Mouse (Mus musculus) olfactory bulb, adult 2 months (tissue): ENCODE data around the gene Ankrd27.

Source experiments
- CTCF ChIP-seq: fragments of 200-500 bp; IDR thresholded peaks from 2 replicates; pipeline ENCODE4 v1.5.1; 2012; ENCODE audit warnings: low read depth, mild to moderate bottlenecking, low read length, moderate library complexity; ENCODE audit not compliant: insufficient read depth
- POLR2A ChIP-seq: fragments of 200-500 bp; IDR thresholded peaks from 2 replicates; pipeline ENCODE4 v1.6.1; 2012; ENCODE audit warnings: mild to moderate bottlenecking, low read depth, low read length, moderate library complexity; ENCODE audit not compliant: insufficient read depth

DNA sequence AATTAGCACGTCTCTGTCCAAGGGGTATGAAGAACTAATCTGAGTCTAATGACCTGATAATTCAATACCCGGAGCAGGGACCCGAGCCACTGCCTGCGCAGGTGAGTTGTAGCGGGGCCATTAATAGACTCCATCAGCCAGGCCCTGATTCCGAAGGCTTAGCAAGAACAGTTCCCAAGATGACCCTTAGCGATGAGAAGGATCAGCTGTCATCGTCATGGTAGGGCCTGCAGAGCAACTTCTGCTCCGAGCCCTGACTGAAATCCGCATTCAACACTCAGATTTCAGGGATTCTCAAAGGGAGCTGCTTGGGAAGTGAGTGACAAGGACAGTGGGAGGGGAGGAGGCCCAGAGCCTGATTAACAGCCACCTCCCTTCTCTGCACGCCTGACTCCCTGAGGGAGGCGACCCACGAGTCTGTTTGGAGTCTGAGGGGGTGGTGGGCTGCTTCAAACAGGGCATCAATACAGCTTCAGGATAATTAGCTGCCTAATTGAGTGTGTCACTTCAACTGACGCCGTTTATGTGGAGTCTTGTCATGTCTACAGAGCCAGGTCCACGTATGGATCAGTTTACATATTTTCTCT lies 77.8 kb downstream of the Ankrd27 start:
- no peak for TF ChIP-seq CTCF
- TF ChIP-seq POLR2A = no peak
